Mouse (Mus musculus) right cerebral cortex, postnatal 10 days (tissue): ENCODE results near the gene Sema6b.

Source experiments
- DNase-seq, 2 experiments: peaks; one replicate each; pipeline ENCODE4 v3.0.0; 2021; ENCODE audit warnings: low spot score in 2 of 2

Sema6b gene

DNA sequence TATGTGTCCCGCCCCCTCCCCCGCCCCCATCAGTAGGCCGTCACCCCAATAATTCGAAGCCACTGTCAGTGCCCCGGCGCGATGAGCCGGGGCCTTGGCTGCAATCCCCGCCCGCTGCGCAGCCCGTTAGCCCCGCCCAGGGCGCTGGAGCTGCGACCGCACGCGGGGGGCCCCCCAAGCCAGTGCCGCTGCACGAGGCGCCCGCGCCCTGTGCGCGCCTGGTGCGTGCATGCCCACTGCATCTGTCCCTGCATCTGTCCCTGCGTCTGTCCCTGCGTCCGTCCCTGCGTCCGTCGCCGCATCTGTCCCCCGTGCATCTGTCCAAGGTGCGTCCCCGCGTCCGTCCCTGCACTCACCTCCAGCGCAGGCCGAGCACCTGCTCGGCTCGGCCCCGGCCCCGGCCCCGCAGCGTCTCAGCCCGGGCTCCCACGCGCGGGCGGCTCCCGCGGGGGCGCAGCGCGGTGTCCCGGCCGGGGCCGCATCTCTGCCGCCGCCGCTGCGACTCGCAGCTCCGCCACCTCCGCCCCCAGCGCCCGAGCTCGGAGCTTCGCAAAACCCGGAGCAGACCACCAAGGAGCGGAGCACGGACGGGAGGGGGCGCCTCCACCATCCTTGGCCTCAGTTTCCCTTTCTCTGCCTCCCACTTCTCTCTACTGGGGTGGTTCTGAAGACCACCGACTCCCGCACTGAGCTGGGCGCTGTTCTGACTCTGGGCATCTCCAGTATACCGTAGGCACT is at the start of gene Sema6b:
TSS of gene Sema6b (minus strand) at position 486 of the 738 bp plus-strand sequence.
- DNase-seq, result peak; percentile 84 to 89

GRCm38 (mm10) chr17:56185281-56186141 is 45.4 kb upstream of the Sema6b start:
- DNase-seq, result peak; percentile 66 to 77

DNA sequence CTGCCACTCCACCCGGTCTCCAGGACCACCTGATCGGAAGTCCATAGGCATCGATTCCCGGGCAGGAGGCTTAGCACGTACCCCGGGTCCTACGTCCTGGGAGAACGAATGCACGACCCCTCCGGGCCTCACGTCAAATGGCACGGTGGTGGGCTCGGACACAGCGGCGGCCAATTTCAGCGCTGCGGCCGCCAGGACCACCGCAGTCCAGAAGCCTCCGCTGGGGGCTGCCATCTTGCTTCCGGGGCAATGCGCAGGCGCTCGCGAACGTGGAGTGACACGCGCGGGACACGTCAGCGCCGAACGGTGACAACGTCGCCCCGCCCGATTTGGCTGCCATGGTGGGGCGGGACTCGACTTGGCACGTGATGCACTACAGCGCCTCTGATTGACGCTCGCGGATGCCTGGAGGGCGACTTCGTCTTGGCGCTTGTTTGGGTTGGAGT is 43.5 kb upstream of the Sema6b start, which contains the start of gene Mydgf:
TSS of gene Mydgf (minus strand) at position 263 of the 446 bp plus-strand sequence.
- DNase-seq, result peak; percentile 97 to 98

DNA sequence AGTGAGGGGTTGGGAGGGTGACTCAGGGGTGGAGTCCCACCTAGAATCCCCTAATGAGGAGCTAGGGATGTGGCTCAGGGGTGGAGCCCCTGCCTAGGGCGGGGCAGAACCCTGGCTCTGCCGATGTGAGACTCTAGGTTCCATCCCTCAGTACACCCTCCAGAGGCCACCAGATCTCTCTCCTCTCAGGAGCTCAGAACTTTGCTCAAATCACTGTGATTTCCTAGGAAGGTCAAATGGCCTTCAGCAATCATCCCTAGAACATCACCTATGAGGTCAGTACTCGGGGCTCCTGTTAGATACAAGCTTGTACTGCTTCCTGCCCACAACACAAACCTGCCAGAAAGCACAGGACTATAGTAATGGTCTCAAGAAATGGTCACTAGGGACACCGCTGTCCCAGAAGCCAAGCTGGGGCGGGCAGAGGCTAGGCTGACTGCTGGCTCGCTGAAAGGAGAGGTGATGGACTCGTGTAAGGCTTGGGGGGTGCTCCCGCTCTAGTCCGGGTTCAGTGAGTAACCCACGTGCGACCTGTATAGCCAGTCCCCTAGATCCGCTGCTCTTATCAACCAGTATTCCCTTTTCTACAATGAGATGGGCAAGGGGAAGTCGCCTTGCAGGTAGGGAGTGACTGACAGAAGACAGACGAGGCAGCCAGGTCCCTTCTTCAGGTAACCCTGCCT is 43.0 kb upstream of the Sema6b start:
- DNase-seq, result no peak

DNA sequence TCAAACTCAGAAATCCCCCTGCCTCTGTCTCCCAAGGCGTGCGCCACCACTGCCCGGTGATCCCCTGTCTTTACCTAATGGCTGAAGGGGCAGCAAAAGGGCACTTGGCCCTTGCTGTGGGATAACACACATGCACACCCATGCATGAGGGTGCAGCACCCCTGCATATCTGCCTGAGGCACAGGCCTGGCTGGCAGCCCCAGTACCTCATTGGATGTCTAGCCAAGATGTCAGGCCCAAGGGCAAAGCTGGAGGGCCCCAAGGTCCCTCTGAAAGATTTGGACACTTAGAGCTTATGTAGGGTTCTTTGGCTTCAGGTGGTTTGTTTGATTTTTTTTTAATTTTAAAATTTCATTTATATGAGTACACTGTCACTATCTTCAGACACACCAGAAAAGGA is 35.3 kb upstream of the Sema6b start:
- DNase-seq, result no peak

DNA sequence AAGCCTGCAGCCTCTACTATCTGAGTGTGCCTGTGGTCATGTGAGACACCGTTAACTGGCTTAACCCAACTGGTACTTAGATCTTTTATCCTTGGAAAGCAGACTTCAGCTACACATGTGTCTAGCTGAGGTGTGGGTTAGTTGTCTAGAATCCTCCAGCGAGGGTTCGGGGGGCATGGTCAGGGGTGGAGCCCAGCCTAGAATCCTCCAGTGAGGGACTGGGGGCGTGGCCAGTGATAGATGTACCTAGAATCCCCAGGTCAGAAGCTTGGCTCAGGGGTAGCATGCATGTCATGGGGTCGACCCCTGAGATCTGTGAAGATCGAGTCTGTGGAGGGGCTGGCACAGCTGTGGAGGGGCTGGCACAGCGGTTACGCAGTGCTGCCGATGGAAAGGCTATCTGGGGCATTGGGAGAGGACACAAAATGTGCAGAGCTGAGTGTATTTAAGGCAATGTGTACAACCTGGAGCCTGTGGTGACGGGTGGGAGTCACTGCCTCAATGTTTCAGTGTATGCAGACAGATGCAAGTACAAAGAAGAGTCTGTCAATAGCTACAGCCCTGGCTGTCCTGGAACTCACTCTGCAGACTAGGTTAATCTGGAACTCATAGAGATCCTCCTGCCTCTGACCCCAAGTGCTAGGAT is 33.4 kb upstream of the Sema6b start:
- DNase-seq, result no peak

DNA sequence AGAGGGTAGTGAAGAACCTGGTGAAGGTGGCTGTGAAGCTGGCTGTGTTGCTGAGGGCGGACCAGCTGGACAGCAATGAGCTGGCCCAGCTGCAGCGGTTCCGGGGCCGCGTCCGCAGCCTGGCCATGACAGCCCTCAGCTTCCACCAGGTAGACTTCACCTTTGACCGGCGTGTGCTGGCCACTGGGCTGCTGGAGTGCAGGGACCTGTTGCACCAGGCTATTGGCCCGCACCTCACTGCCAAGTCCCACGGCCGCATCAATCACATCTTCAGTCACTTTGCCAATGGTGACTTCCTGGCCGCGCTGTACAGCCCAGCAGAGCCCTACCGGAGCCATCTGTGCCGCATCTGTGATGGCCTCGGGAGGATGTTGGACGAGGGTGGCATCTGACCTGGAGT is 31.7 kb upstream of the Sema6b start:
- DNase-seq, result no peak

DNA sequence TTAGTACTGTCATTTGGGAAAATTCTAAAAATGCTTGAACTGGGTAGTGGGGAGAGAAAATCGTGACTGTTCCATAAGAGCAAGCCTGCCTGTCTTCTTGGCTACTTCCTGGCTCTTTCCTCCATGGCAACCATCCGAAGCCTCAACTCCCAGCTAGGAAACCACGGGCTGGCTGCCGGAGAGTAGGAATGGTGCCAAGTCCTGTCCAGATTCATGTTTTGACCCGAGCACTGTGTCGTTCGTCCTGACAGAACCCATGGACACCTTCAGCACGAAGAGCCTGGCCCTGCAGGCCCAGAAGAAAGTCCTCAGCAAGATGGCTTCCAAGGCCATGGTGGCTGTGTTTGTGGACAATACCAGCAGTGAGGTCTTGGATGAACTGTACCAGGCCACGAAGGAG is 31.3 kb upstream of the Sema6b start:
- no peak for DNase-seq

GRCm38 (mm10) chr17:56170636-56171035 is 30.5 kb upstream of the Sema6b start:
- DNase-seq, result no peak

DNA sequence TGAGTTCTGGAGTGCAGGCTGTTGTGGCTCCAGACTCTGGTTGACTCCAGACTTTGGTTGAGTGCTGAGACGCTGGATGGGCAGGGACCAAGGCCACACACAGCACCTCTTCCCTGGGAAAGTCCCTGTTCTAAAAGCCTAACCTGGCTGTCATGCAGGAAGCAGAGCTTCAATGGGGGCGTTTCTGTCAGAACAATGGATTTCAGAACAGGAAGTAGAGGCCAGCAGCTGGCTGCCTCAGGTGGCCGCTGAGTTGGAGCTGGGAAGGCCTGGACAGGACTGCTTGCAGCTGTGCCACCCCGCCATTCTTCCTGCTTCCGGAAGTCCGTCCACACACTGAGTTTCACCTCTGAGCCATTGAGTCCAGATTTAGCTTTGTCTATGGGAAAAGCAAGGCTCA is 29.7 kb upstream of the Sema6b start:
- no peak for DNase-seq

DNA sequence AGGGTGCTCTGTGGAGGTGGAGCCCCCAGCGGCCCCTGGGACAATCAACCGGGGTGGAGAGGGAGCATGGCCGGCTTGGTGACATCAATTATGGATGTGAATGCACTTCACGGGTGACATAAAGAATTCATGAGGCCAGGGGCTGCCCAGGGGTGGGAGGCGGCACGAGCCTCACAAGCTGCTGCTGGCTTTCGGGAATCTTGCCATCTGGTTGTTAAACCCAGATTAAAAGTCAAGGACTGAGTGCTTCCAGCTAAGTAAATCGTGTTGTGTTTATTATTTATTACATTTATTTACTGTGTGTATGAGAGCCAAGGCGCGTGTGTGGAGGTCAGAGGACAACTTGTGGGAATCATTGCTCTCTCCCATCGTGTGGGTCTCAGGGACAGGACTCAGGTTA is 25.5 kb upstream of the Sema6b start:
- DNase-seq, result no peak

DNA sequence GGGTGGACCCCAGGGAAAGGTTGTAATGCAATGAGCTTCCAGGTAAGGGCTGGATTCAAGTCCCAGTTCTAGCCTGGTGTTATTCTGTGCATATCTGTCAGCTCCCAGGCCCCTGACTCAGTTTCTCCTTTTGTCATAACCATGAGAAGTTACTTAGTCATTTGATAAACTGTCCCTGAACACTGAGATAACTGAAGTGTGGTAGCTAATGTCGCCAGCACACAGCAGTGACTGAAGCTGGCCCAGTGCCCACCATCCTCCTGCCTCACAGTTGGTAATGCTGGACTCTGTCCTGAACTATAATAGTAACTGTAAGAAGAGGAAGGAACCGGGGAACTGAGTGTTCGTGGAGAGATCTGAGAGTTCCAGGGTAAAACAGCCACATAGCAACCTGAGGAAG is 24.4 kb upstream of the Sema6b start:
- DNase-seq, result no peak

- no peak for DNase-seq
Observed at GRCm38 (mm10) chr17:56163523-56164102, 23.5 kb upstream of the Sema6b start.

- peak; percentile 98 for DNase-seq
Observed at GRCm38 (mm10) chr17:56162231-56162774, 22.2 kb upstream of the Sema6b start, which contains the start of gene Tnfaip8l1. Tnfaip8l1 (plus strand) TSS chr17:56162477.

- DNase-seq, result peak; percentile 51 to 62
Observed at GRCm38 (mm10) chr17:56159729-56160128, 19.6 kb upstream of the Sema6b start.

DNA sequence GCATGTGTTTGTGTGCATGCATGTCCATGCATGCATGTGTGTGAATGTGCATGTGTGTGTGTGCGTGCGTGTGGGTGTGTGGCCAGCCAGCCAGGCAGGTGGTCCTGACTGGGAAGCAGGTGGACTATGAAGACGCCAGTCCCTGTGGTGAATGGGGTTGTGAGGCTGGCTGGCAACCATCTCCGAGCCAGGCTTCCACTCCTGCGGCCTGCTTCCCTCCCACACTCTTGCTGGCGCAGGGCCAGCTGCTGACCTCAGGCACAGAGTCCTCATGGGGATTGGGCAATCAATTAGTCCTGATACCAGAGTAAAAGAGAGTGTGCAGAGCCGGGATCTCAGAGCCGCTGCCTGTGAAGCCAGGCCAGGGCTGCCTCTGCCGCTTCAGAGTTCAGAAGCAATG is 13.5 kb upstream of the Sema6b start:
- DNase-seq, result peak; percentile 60 to 70

DNA sequence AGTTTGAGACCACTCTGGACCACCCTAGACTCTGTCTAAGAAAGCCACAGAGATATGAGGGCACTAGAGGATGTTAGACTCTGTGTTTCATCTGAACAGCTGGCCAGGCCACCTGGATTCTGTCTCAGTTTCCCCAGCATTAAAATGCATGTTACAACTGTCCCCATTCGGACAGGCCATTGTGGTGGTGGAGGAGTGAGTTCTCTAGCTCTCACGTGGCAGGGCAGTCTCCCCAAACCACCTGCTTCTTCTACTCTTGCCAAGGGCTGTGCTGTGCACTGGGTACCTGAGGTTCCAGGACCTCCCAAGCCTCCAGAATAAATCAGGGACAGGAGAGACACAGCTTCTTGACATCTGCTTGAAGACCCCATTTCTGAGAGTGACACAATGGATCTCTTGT is 9.8 kb upstream of the Sema6b start:
- no peak for DNase-seq

GRCm38 (mm10) chr17:56148790-56149618 is 8.9 kb upstream of the Sema6b start:
- peak in 1 of 2 experiments; percentile 64 for DNase-seq

DNA sequence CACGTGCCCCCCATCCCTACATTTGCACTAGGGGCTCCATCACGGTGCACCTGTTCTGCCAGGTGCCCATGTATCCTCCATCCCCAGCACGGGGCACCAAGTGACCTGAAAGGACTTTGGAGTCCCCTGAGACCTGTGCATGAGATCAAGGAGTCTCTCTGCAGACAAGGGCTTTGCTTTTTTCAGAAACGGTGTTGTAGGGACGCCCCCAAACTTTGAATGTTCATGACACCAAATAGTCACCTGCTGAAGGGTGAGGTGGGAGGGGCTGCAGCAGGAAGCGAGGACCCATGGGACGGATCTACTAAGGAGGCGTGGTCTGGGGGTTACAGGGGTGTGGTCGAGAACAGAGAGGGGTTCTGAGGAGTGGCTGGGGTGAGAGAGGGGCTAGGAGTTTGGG is 8.1 kb upstream of the Sema6b start:
- no peak for DNase-seq

GRCm38 (mm10) chr17:56147420-56147819 is 7.3 kb upstream of the Sema6b start:
- DNase-seq, result no peak
